Mouse (Mus musculus) right cerebral cortex, adult 2 months (tissue): ENCODE data around the gene Igsf9.

ENCODE experiments used
- DNase-seq, 2 experiments: peaks; one replicate each; pipeline ENCODE4 v3.0.0; 2021 to 2022; ENCODE audit warnings: low spot score in 2 of 2

The Igsf9 gene

DNA sequence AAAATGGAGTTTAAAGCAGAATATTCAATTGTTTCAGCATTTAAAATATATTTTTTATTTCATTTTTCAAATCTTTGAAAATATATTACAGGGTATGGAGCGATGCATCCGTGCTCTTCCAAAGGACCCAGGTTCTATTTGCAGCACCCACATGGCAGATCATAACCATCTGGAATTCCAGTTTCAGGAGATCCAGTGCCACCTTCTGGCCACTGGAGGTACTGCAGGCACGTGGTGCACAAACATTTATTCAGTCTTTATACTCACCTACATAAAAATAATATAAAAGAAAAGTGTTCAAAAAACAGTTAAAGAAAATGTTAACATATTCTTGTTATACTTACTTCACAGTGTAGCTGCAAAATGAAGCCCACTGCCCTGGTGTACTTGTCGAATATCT, 36.4 kb downstream of the Igsf9 start:
- DNase-seq = no peak

- no peak for DNase-seq
Observed at GRCm38 (mm10) chr1:172519644-172520043, 38.1 kb downstream of the Igsf9 start.

GRCm38 (mm10) chr1:172520576-172521440, 39.2 kb downstream of the Igsf9 start, which contains the start of gene Cfap45:
Gene Cfap45, plus strand, starts transcription at chr1:172520801.
- peak; percentile 75 to 78 for DNase-seq

- no peak for DNase-seq
Observed at GRCm38 (mm10) chr1:172522524-172522923, 40.9 kb downstream of the Igsf9 start.

GRCm38 (mm10) chr1:172523699-172524101, 42.1 kb downstream of the Igsf9 start:
- DNase-seq = no peak

DNA sequence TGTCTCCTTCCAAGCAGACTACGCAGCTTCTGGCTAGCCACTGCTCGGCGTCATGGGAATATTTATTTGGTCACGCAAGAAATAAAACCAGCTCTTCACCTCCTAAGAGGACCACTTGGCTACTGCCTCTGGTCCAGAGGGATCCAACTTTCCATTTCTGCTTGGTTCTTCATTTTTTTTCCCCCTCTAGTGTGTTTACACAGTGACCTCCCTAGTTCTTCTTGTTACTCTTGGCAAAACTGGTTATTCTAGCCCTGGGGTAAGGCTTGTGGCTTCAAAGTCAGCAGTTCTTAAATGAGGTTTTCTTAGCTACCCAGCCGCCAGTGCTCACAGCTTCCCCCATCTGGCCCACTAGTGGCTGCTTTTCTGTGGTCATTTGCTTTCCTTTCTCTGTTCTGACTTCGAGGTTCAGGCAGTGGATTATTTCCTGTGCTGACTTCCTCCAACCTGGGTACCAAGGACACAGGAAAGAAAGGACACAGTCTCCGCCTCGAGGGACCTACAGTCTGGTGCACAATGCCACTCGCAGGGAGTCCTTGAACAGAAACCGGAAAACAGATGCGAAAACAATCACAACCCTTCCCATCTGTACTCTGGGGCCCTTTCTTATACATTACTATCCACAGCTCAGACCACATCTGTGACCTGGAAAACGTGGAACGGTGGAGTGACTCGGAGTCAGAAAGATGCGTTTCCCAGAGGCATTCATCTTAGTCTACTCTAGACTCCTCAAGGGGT, 43.6 kb downstream of the Igsf9 start:
- DNase-seq = no peak

DNA sequence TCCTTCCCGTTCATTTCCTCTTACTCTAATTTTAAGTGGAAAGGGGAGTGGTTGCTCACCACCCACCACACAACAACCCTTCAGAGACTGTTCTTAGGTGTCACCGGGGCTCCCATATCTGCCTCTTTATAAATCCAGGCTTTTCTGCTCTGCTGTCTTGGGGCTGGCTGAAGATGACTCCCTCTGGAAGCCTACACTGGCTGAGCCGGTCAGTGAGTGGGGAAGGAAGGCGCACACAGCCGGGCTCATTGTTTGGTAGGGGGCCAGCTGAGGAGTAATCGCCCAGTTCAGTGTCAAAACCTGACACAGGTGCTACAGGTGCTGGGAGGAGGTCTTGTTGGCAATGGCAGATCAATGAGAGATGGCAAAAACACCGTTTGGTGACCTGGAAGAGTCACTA, 44.4 kb downstream of the Igsf9 start:
- no peak for DNase-seq

- DNase-seq = no peak
Observed at GRCm38 (mm10) chr1:172526380-172527081, 44.9 kb downstream of the Igsf9 start.

GRCm38 (mm10) chr1:172527431-172527830, 45.8 kb downstream of the Igsf9 start:
- no peak for DNase-seq

GRCm38 (mm10) chr1:172528701-172529100, 47.1 kb downstream of the Igsf9 start:
- DNase-seq = peak; percentile 88 to 91

- no peak for DNase-seq
Observed at GRCm38 (mm10) chr1:172530544-172531220, 49.1 kb downstream of the Igsf9 start.

GRCm38 (mm10) chr1:172532551-172532950, 51.0 kb downstream of the Igsf9 start:
- no peak for DNase-seq

DNA sequence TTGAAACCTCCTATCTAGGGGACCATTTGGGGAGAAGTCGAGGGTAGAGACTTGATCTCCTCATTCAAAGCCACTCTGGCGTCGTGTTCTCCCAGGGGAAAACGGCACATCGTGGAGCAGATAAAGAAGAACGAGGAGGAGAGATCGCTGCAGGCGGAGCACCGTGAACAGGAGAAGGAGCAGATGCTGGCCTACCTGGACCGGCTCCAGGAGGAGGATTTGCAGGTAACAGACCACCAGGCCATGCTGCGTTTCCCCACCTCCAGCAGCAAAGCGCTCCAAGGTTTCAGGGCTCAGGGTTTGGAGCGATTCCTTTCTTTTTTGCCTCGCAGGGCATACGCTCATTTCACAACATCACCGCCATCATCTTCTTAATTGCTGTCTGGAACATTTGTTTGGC, 53.5 kb downstream of the Igsf9 start:
- DNase-seq = no peak

DNA sequence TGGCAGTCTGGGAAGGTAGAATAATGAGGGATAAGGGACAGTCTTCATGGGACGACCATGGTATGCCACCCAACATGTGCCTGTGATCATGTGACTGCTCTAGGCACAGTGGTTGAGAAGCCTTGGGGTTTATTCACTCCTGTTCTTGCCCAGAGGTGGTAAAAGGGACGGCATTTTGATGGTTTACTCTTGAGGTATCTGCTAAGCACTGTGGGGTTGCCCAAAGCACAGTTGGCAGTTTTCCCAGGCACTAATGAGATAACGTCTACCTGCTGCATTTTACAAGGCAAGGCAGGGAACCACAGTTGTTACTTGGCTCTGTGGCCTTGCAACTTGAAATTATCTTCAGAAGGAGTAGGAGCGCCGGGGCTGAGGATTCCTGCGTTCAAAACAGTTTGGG, 58.2 kb downstream of the Igsf9 start:
- no peak for DNase-seq

- DNase-seq = no peak
Observed at GRCm38 (mm10) chr1:172540283-172540820, 58.8 kb downstream of the Igsf9 start.

GRCm38 (mm10) chr1:172546062-172546461, 64.5 kb downstream of the Igsf9 start:
- DNase-seq = no peak
